Mouse (Mus musculus): ENCODE data around the gene Pacrg.

- no peak for TF ChIP-seq CTCF (IDR thresholded peaks at IDR 0.05; ENCODE audit: low read depth, low read length)
- no peak for TF ChIP-seq GATA1 (IDR thresholded peaks at IDR 0.05; ENCODE audit: borderline replicate concordance, low read length)
These were observed 31.5 kb downstream of the Pacrg start for GRCm38 (mm10) chr17:10808571-10808970.

Measured in G1E (cell line).